Mouse (Mus musculus) neural tube, embryonic 14.5 days (tissue): Measurements from ENCODE around the gene Sell. TPM values are rescaled to one million over a fixed set of nuclear protein-coding genes. Genes with fewer than 3 reads are reported as not detected.

Experiments used
- ATAC-seq: fragments of 200-750 bp; cut with Nextera tagmentation; 2 replicates; pipeline ENCODE4 v1.8.0; 2017; ENCODE audit warnings: low read depth, mild to moderate bottlenecking, moderate TSS enrichment, moderate library complexity
- H3K27ac ChIP-seq: fragments of 300-500 bp; sonication (generic); 2 replicates; pipeline ENCODE4 v1.5.1; 2014; ENCODE audit warnings: low read depth, mild to moderate bottlenecking, control low read depth, low read length, moderate library complexity, mixed read lengths
- H3K27me3 ChIP-seq: fragments of 300-500 bp; sonication (generic); 2 replicates; pipeline ENCODE4 v1.6.1; 2014; ENCODE audit warnings: low read length; ENCODE audit not compliant: control insufficient read depth, insufficient read depth
- H3K36me3 ChIP-seq: fragments of 300-500 bp; sonication (generic); 2 replicates; pipeline ENCODE4 v1.6.1; 2014; ENCODE audit warnings: low read length, mixed read lengths; ENCODE audit not compliant: control insufficient read depth, insufficient read depth
- H3K4me1 ChIP-seq: fragments of 300-500 bp; sonication (generic); 2 replicates; pipeline ENCODE4 v1.6.1; 2014; ENCODE audit warnings: low read length; ENCODE audit not compliant: control insufficient read depth, insufficient read depth
- H3K4me2 ChIP-seq: fragments of 300-500 bp; sonication (generic); 2 replicates; pipeline ENCODE4 v1.6.1; 2014; ENCODE audit warnings: mild to moderate bottlenecking, low read depth, low read length, control low read depth
- H3K4me3 ChIP-seq: fragments of 300-500 bp; sonication (generic); 2 replicates; pipeline ENCODE4 v1.5.1; 2014; ENCODE audit warnings: low read depth, low read length, control low read depth, mixed read lengths
- H3K9ac ChIP-seq: fragments of 300-500 bp; sonication (generic); replicated peaks from 2 replicates; pipeline ENCODE4 v1.6.1; 2014; ENCODE audit warnings: low read depth, mild to moderate bottlenecking, control low read depth, low read length, mixed read lengths
- H3K9me3 ChIP-seq: fragments of 300-500 bp; sonication (generic); 2 replicates; pipeline ENCODE4 v1.6.1; 2016; ENCODE audit warnings: low read length; ENCODE audit not compliant: control insufficient read depth
- WGBS: fragments of 180-500 bp; shearing (Covaris S2); extraction: QIAGEN DNeasy Blood & Tissue Kit; methylation state at CpG from one replicate; pipeline ENCODE4 v1.1.7; 2014; 5-methylcytosine and 5-hydroxymethylcytosine counted together
- polyA plus RNA-seq: library from polyadenylated mRNA; unstranded; fragments of >200 nt; fragmentation: Nextera tagmentation; extraction: Ambion mirVana; gene quantifications from 2 replicates; pipeline ENCODE4 v1.2.1, GENCODE M21; 2014

The Sell gene
- polyA plus RNA-seq, 1 experiment from 2014 or later, result 0.16 TPM

DNA sequence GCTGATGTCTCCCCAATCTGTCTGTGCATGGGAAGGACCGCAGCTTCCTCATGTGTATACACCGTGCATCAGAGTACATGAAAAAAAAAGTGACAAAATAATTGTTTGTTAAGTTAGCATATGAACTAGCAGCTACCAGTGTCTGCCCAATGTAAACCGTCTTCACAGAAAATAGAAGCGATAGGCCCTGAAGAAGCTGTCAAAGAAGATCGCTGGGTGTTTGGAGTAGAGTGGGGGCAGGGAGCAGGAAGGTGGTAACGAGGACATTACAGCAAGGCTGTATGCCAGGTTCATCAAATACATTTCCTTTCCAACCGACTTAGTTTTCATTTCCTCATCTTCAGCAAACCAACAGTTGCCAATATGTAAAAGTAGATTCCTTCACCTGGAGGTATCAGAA, 9.3 kb downstream of the Sell start:
- no peak overlapping the region for H3K9ac ChIP-seq
- WGBS, result 87% methylated on average over 7 of the region's 7 CpGs

DNA sequence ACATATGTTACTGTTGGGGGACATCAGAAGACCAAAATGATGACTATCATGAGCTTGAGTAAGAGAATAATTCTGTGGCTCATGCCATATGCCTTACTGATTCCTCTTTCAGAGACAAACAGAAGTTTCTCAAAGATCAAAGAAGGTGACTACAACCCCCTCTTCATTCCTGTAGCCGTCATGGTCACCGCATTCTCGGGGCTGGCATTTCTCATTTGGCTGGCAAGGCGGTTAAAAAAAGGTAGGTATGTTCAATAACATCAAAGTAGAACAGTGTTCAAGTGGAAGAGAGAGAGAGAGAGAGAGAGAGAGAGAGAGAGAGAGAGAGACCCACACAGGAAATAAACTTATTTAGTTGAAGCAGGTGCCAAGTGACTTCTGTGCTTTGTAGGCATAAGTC, 10.2 kb downstream of the Sell start:
- Histone ChIP-seq H3K4me1 (no peaks in the 10 kb centered on the region), H3K36me3 (no peaks in the 10 kb centered on the region), H3K4me2 (no peak overlapping the region), H3K9me3 (no peaks in the 10 kb centered on the region), H3K9ac (no peak overlapping the region), H3K27ac (no peak overlapping the region), H3K4me3 (no peak overlapping the region), H3K27me3 (no peaks in the 10 kb centered on the region)
- no peak for ATAC-seq
- 84% methylated on average over 4 of the region's 4 CpGs for WGBS

More for the DNA sequence above, 9.3 kb downstream of the Sell start:
- no peak overlapping the region for H3K4me3 ChIP-seq
- no peaks in the 10 kb centered on the region for H3K36me3 ChIP-seq
- H3K4me1 ChIP-seq, result no peaks in the 10 kb centered on the region
- ATAC-seq, result no peak
- H3K27me3 ChIP-seq, result no peaks in the 10 kb centered on the region
- no peaks in the 10 kb centered on the region for H3K9me3 ChIP-seq
- no peak overlapping the region for H3K27ac ChIP-seq
- H3K4me2 ChIP-seq, result no peak overlapping the region

DNA sequence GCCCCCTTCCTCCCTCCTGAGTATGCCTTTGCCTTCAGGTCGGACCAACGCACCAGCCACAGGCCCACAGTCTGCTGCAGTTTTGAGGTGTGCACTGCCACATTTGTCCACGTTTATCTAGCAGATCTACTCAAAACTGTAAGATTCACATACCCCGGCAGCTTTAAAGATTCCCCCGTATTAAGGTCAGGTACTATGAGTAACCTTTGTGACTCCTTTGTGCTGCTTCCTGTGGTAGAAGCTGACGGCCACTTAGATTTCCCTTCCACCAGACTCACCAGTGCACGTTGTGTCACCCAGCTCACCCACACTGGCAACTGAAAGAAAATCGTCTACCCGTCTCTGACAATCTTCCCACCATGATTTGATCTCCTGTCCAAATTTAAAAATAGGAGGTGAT, 11.3 kb downstream of the Sell start:
- H3K36me3 ChIP-seq, result no peaks in the 10 kb centered on the region
- no peaks in the 10 kb centered on the region for H3K9me3 ChIP-seq
- H3K27me3 ChIP-seq, result no peaks in the 10 kb centered on the region
- WGBS, result 92% methylated on average over 9 of the region's 9 CpGs
- ATAC-seq, result no peak
- no peak overlapping the region for H3K4me2 ChIP-seq
- H3K4me1 ChIP-seq, result no peaks in the 10 kb centered on the region
- no peak overlapping the region for H3K27ac ChIP-seq
- H3K9ac ChIP-seq, result no peak overlapping the region
- H3K4me3 ChIP-seq, result no peak overlapping the region

DNA sequence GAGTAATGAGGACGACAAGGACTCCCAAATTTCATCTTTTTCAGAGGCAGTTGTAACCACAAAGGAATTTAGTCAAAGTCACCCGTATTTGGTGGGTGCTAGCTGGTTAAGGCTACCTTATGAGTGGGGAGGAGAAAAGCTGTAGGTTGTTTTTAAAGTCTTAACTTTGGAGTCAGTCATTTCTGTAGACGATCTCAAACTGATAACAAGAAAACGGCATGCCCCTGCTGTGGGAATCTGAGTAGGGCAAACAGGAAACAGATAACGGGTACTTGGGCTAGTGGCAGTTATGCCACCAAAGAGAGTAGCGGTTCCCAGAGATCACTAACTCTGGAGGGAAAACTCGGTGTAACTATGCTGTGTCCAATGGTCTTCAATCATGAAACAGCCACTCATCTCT, 12.0 kb downstream of the Sell start:
- Histone ChIP-seq H3K4me1 (no peaks in the 10 kb centered on the region), H3K4me2 (no peak overlapping the region), H3K27ac (no peak overlapping the region), H3K36me3 (no peaks in the 10 kb centered on the region), H3K9ac (no peak overlapping the region), H3K27me3 (no peaks in the 10 kb centered on the region), H3K9me3 (no peaks in the 10 kb centered on the region), H3K4me3 (no peak overlapping the region)
- ATAC-seq, result no peak
- 88% methylated on average over 7 of the region's 7 CpGs for WGBS

DNA sequence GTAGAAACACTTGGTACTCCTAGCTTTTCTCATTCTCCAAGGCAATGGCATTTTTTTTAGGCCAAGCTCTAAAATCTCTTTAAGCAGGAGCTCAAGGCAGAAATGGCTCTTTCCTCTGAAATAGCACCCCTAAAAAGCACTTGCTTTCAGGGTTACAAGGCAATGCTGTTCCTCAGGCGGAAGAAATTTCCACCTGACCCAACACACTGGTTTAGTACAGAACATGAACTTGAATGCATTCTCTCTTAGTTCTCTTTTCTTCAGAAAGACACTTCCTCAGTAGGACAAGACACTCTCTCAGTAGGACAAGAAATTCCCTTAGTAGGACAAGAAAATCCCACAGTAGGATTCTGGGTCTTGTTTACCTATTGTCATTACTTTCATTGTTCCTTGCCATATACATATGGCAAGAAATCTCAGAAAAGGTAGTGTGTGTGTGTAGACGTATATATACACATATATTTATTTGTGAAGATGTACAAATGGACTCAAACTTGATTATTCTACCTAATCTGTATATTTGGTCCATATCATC, 12.9 kb downstream of the Sell start:
- H3K36me3 ChIP-seq, result no peaks in the 10 kb centered on the region
- H3K27ac ChIP-seq, result no peak overlapping the region
- no peak for ATAC-seq
- WGBS, result 93% methylated on average over 2 of the region's 2 CpGs
- no peaks in the 10 kb centered on the region for H3K4me1 ChIP-seq
- no peaks in the 10 kb centered on the region for H3K9me3 ChIP-seq
- no peak overlapping the region for H3K4me2 ChIP-seq
- no peaks in the 10 kb centered on the region for H3K27me3 ChIP-seq
- H3K9ac ChIP-seq, result no peak overlapping the region
- H3K4me3 ChIP-seq, result no peak overlapping the region

DNA sequence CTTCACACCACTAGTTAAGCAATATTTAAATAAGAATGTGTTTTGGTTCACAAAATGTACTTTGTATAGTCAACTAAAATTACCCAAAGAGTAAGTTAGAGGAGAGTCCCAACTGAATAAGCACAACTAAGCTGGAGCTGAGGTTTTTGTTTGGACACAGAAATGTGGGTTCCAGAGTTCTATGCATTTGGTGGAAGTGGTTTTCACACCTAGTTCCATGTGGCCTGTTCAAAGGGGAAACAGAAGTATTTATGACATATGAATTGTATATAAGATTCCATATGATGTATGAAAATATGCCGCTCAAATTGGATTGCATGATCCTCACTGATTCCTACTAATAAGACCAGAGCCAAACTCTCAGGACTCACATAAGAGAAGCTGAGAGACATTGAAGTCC, 13.6 kb downstream of the Sell start:
- Histone ChIP-seq H3K9ac (no peak overlapping the region), H3K4me1 (no peaks in the 10 kb centered on the region), H3K27me3 (no peaks in the 10 kb centered on the region), H3K4me3 (no peak overlapping the region), H3K36me3 (no peaks in the 10 kb centered on the region), H3K4me2 (no peak overlapping the region), H3K27ac (no peak overlapping the region), H3K9me3 (no peaks in the 10 kb centered on the region)
- ATAC-seq, result no peak
- WGBS, result 97% methylated on average over 1 of the region's 1 CpGs

DNA sequence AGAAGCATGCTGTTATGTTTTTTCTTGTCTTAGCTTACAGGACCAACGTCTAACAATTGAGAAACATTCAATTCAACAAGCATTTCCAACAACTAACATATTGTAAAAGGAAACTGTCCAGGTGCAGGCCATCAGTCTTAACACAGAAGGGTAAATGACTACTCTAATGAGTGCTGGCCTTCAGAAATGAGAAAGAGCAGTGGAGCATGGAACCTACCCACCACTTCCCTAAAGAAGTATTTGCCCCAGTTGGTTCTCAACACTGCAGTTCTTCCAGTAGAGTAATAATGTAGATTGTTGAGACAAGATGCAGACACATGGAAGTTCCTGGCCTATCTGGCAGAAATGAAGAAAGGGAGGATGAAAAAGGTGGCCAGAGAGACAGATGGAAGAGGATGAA, 14.7 kb downstream of the Sell start:
- no peaks in the 10 kb centered on the region for H3K27me3 ChIP-seq
- no peak overlapping the region for H3K9ac ChIP-seq
- no peak overlapping the region for H3K4me3 ChIP-seq
- H3K4me2 ChIP-seq, result no peak overlapping the region
- no peak for ATAC-seq
- H3K27ac ChIP-seq, result no peak overlapping the region
- H3K9me3 ChIP-seq, result no peaks in the 10 kb centered on the region
- no peaks in the 10 kb centered on the region for H3K36me3 ChIP-seq
- WGBS, result 68% methylated on average over 1 of the region's 1 CpGs
- no peaks in the 10 kb centered on the region for H3K4me1 ChIP-seq

DNA sequence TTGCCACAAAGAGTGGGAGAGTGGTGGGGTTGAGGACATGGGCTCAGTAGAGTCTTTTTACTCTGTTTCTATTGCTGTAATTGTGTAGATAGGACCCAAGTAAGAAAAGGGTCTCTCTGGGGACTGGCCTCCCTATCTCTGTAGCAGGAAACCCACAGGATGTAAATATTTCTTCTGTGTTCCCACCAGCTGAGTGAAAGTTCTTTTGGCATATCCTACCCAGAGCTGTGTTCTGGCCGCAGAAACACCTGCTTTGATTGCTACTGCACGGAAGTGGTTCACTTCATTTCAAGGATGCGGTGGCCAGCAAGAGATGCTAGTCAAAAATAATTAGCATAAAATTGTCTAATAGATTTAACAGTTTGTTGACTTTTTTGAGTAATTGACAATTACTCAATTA, 15.2 kb downstream of the Sell start:
- H3K27ac ChIP-seq, result no peak overlapping the region
- no peak overlapping the region for H3K4me3 ChIP-seq
- 91% methylated on average over 3 of the region's 3 CpGs for WGBS
- ATAC-seq, result no peak
- no peaks in the 10 kb centered on the region for H3K27me3 ChIP-seq
- H3K4me2 ChIP-seq, result no peak overlapping the region
- H3K36me3 ChIP-seq, result no peaks in the 10 kb centered on the region
- no peaks in the 10 kb centered on the region for H3K4me1 ChIP-seq
- no peak overlapping the region for H3K9ac ChIP-seq
- no peaks in the 10 kb centered on the region for H3K9me3 ChIP-seq

DNA sequence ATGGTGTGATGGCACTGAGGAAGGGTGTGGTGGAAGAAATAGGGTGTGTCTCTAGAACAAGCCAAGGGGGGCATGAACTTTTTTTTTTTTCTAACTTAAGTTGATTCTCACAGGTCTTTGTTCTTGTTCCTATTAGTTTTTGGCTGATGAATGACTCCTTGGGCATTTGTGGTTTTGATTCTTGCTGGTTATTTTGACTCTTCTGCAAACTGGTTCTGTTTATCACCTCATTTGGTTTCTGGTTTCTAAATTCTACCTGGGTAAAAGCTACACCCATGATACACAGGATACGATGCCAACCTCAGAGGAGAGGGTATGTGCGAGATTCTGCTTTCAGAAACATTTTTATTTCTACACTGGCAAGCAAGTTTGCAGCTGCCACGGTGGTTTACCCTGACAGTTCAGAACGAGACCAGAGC, 16.6 kb downstream of the Sell start:
- Histone ChIP-seq H3K9me3 (no peaks in the 10 kb centered on the region), H3K4me3 (no peak overlapping the region), H3K27me3 (no peaks in the 10 kb centered on the region), H3K9ac (no peak overlapping the region), H3K4me1 (no peaks in the 10 kb centered on the region), H3K4me2 (no peak overlapping the region), H3K27ac (no peak overlapping the region), H3K36me3 (no peaks in the 10 kb centered on the region)
- WGBS, result 84% methylated on average over 4 of the region's 4 CpGs
- ATAC-seq, result no peak

DNA sequence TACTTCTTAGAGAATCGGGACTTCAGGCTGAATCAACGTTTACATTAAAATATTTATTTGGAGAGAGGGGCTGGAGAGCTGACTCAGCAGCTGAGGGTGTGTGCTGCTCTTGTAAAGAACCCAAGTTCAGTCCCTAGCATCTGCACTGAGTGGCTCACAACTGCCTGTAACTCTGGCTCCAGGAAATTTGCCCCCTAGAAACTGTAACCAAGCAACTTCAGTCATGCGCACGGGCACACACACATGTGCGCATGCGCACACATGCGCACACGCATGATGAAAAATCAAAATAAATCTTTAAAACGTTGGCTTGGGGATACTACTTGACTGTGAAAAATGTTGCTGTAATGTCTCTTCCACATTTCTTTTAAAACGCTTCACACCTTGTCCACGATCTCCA, 17.3 kb downstream of the Sell start:
- H3K27me3 ChIP-seq, result no peaks in the 10 kb centered on the region
- no peak overlapping the region for H3K4me2 ChIP-seq
- H3K36me3 ChIP-seq, result no peaks in the 10 kb centered on the region
- H3K27ac ChIP-seq, result no peak overlapping the region
- H3K9ac ChIP-seq, result no peak overlapping the region
- H3K9me3 ChIP-seq, result no peaks in the 10 kb centered on the region
- H3K4me1 ChIP-seq, result no peaks in the 10 kb centered on the region
- H3K4me3 ChIP-seq, result no peak overlapping the region
- WGBS, result 90% methylated on average over 11 of the region's 11 CpGs
- no peak for ATAC-seq
